In genomic region chr1:130462867-130463266, GRCm38 (mm10) we compare ENCODE assay signal across 8 mouse cellular contexts. TPM values are rescaled to one million over a fixed set of nuclear protein-coding genes. Genes with fewer than 3 reads are reported as not detected.
DNase-seq lines count a peak whose midpoint lies in the region; ATAC-seq lines count a peak whose summit lies in the region.

No protein-coding gene starts in this region.

- peak; percentile 1 for DNase-seq in cerebellum, adult 11 months
- no peak for DNase-seq in cerebellum, adult 11-12 months
- DNase-seq in lung, postnatal 10 days = no peak
- peak; percentile 43 for DNase-seq in forebrain, embryonic 14.5 days (ENCODE audit: low spot score)
- DNase-seq in thymus, postnatal 0 days (ENCODE audit: low spot score) = no peak
- no peak for DNase-seq in gastrocnemius, postnatal 4 days (ENCODE audit: low spot score in 2 of 2)

- no peaks in the 10 kb centered on the region for H3K9me3 ChIP-seq in lung, embryonic 15.5 days
- no peaks in the 10 kb centered on the region for H3K9me3 ChIP-seq in forebrain, embryonic 14.5 days (replicated peaks; ENCODE audit: control insufficient read depth, low read length)
- H3K9me3 ChIP-seq in liver, embryonic 16.5 days (replicated peaks; ENCODE audit: control insufficient read depth, low read length) = no peaks in the 10 kb centered on the region

- peak overlapping the region; percentile 82 for H3K27ac ChIP-seq in lung, embryonic 15.5 days
- H3K27ac ChIP-seq in forebrain, embryonic 14.5 days (ENCODE audit: low read depth, low read length) = no peak overlapping the region
- H3K27ac ChIP-seq in liver, embryonic 16.5 days (ENCODE audit: low read length) = peak overlapping the region; percentile 91

- H3K4me2 ChIP-seq in lung, embryonic 15.5 days = peak overlapping the region; percentile 80
- H3K4me2 ChIP-seq in forebrain, embryonic 14.5 days (ENCODE audit: low read length) = peak overlapping the region; percentile 83
- H3K4me2 ChIP-seq in liver, embryonic 16.5 days (ENCODE audit: low read depth, low read length) = peak overlapping the region; percentile 92

- H3K9ac ChIP-seq in lung, embryonic 15.5 days = peak overlapping the region; percentile 37
- peak overlapping the region; percentile 73 for H3K9ac ChIP-seq in forebrain, embryonic 14.5 days (ENCODE audit: low read length)
- H3K9ac ChIP-seq in liver, embryonic 16.5 days (ENCODE audit: low read depth, low read length) = peak overlapping the region; percentile 80

- H3K27me3 ChIP-seq in lung, embryonic 15.5 days = no peaks in the 10 kb centered on the region
- H3K27me3 ChIP-seq in forebrain, embryonic 14.5 days (replicated peaks; ENCODE audit: control insufficient read depth, insufficient read depth, low read length) = no peaks in the 10 kb centered on the region
- H3K27me3 ChIP-seq in liver, embryonic 16.5 days (ENCODE audit: control insufficient read depth, insufficient read depth, low read depth, low read length) = no peaks in the 10 kb centered on the region

- H3K4me3 ChIP-seq in lung, embryonic 15.5 days = peak overlapping the region; percentile 53
- H3K4me3 ChIP-seq in forebrain, embryonic 14.5 days (ENCODE audit: low read depth, low read length) = peak overlapping the region; percentile 56
- H3K4me3 ChIP-seq in liver, embryonic 16.5 days (ENCODE audit: low read depth, low read length) = peak overlapping the region; percentile 76

- ATAC-seq in lung, embryonic 15.5 days (ENCODE audit: borderline replicate concordance, extremely low read depth, low FRiP score, low TSS enrichment) = no peak; the same call in none of the 2 replicates
- peak; percentile 81 for ATAC-seq in forebrain, embryonic 14.5 days
- ATAC-seq in liver, embryonic 16.5 days (ENCODE audit: low read depth) = no peak

- H3K4me1 ChIP-seq in lung, embryonic 15.5 days = peaks cover 9% of the 10 kb centered on the region
- no peaks in the 10 kb centered on the region for H3K4me1 ChIP-seq in forebrain, embryonic 14.5 days (ENCODE audit: control insufficient read depth, insufficient read depth, low read length)
- H3K4me1 ChIP-seq in liver, embryonic 16.5 days (ENCODE audit: control insufficient read depth, low read depth, low read length) = peaks cover 9% of the 10 kb centered on the region

- WGBS in lung, embryonic 15.5 days = 5% methylated on average over 4 of the region's 4 CpGs
- 6% methylated on average over 4 of the region's 4 CpGs for WGBS in forebrain, embryonic 14.5 days
- WGBS in liver, embryonic 16.5 days (ENCODE audit: insufficient replicate concordance) = 15% methylated on average over 4 of the region's 4 CpGs

- H3K36me3 ChIP-seq in lung, embryonic 15.5 days = no peaks in the 10 kb centered on the region
- no peaks in the 10 kb centered on the region for H3K36me3 ChIP-seq in forebrain, embryonic 14.5 days (ENCODE audit: control insufficient read depth, insufficient read depth, low read length)
- H3K36me3 ChIP-seq in liver, embryonic 16.5 days (ENCODE audit: control insufficient read depth, insufficient read depth) = no peaks in the 10 kb centered on the region

RNA-seq across cellular contexts. Expression of gene Cd55, which starts 0.3 kb away (rescaled TPM):
- polyA plus RNA-seq in lung, embryonic 15.5 days (2015; fragmentation: Nextera tagmentation; extraction: Ambion mirVana) = 25.9 and 27.3 TPM in 2 replicates
- polyA plus RNA-seq in forebrain, embryonic 14.5 days (2014; fragmentation: Nextera tagmentation; extraction: Ambion mirVana) = 3.3 and 4.6 TPM in 2 replicates
- polyA plus RNA-seq in liver, embryonic 16.5 days (2015; fragmentation: Nextera tagmentation; extraction: Ambion mirVana) = 19.3 and 20.3 TPM in 2 replicates
- polyA plus RNA-seq in thymus, postnatal 0 days (2015; fragmentation: Nextera tagmentation; extraction: Ambion mirVana) = 4.3 and 4.5 TPM in 2 replicates
- 10 to 100 TPM; 37.8 to 41.9 TPM for total RNA-seq in gastrocnemius, postnatal 4 days (2021)

RNA-seq across cellular contexts. Expression of gene Cd55b, which starts 40.1 kb away (rescaled TPM):
- 0.40 and 0.54 TPM in 2 replicates for polyA plus RNA-seq in lung, embryonic 15.5 days (2015; fragmentation: Nextera tagmentation; extraction: Ambion mirVana)
- polyA plus RNA-seq in forebrain, embryonic 14.5 days (2014; fragmentation: Nextera tagmentation; extraction: Ambion mirVana) = not detected in 2 replicates
- polyA plus RNA-seq in liver, embryonic 16.5 days (2015; fragmentation: Nextera tagmentation; extraction: Ambion mirVana) = 0.11 TPM in 1 of 2 replicates, not detected in the other
- 0.20 TPM in 1 of 2 replicates, not detected in the other for polyA plus RNA-seq in thymus, postnatal 0 days (2015; fragmentation: Nextera tagmentation; extraction: Ambion mirVana)
- under 1 TPM; 0.31 to 0.37 TPM for total RNA-seq in gastrocnemius, postnatal 4 days (2021)

Comparison
In these comparisons a context has a peak if more than half of its experiments do, and no peak if none do; other contexts are left out.
1. DNase-seq: peak in cerebellum, adult 11 months (single experiment) and forebrain, embryonic 14.5 days (single experiment); none in cerebellum, adult 11-12 months (single experiment), lung, postnatal 10 days (single experiment), thymus, postnatal 0 days (single experiment) and gastrocnemius, postnatal 4 days (0 of 2).
2. Peak in every context shown above with its lines, with median percentiles within 50 percentile points of each other: H3K4me2 ChIP-seq, H3K4me3 ChIP-seq and H3K9ac ChIP-seq.